Mouse (Mus musculus) bone marrow macrophage, adult 2 months (primary cell): ENCODE results near the gene Aqp3. TPM values are rescaled to one million over a fixed set of nuclear protein-coding genes. Genes with fewer than 3 reads are reported as not detected.

Source experiments
- H3K27ac ChIP-seq: 2 replicates; pipeline ENCODE4 v1.5.1; 2012; ENCODE audit warnings: low read depth, low read length; ENCODE audit not compliant: insufficient read depth
- H3K4me1 ChIP-seq: 2 replicates; pipeline ENCODE4 v1.6.1; 2012; ENCODE audit warnings: low read length; ENCODE audit not compliant: control insufficient read depth, insufficient read depth
- H3K4me3 ChIP-seq: 2 replicates; pipeline ENCODE4 v1.5.1; 2012; ENCODE audit warnings: mild to moderate bottlenecking, low read length, moderate library complexity; ENCODE audit not compliant: insufficient read depth
- CTCF ChIP-seq: IDR thresholded peaks from 2 replicates; pipeline ENCODE4 v1.5.1; 2012; ENCODE audit warnings: low read depth, mild to moderate bottlenecking, low read length, moderate library complexity
- POLR2A ChIP-seq: IDR thresholded peaks from 2 replicates; pipeline ENCODE4 v1.6.1; 2012; ENCODE audit warnings: mild to moderate bottlenecking, low read depth, low read length, borderline replicate concordance
- polyA plus RNA-seq: library from polyadenylated mRNA; stranded (reverse); fragments of >200 nt; gene quantifications from 2 replicates; pipeline ENCODE4 v1.2.4, GENCODE M21; 2012; ENCODE audit not compliant: missing spikeins, insufficient read depth, insufficient read length

Gene Aqp3
- polyA plus RNA-seq, 1 experiment, result not detected

- TF ChIP-seq CTCF (no peak), POLR2A (no peak)
- Histone ChIP-seq H3K27ac (no peak overlapping the region), H3K4me3 (no peak overlapping the region), H3K4me1 (peaks cover 9% of the 10 kb centered on the region)
Observed at GRCm38 (mm10) chr4:41107440-41107839, 9.5 kb upstream of the Aqp3 start.

DNA sequence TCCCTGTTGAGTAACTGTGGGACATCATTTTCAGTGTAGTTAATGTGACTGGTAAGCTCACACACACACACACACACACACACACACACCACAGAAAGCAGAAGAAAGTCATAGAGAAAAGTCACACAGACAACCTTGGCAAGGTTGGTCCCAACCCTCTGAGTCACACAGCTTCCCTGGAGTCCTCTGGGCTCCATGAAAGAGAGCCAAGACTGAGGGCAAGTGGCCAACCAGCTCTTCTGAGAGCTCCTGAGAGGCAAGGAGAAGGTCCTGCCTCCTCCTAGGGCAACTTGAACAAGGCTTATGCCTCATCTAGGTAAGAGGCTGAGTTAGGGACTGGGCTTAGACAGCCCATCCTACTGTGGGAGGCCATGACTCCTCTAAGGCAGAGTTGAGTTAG is 4.9 kb upstream of the Aqp3 start:
- TF ChIP-seq CTCF, result no peak
- TF ChIP-seq POLR2A, result no peak
- Histone ChIP-seq H3K4me1 (no peaks in the 10 kb centered on the region), H3K27ac (no peak overlapping the region), H3K4me3 (no peak overlapping the region)

GRCm38 (mm10) chr4:41100986-41101385 is 3.0 kb upstream of the Aqp3 start:
- Histone ChIP-seq H3K4me3 (no peak overlapping the region), H3K27ac (no peak overlapping the region), H3K4me1 (no peaks in the 10 kb centered on the region)
- TF ChIP-seq POLR2A, result no peak
- TF ChIP-seq CTCF, result no peak

- no peak for TF ChIP-seq CTCF
- TF ChIP-seq POLR2A, result no peak
- H3K4me3 ChIP-seq, result peak overlapping the region; percentile 27
- H3K4me1 ChIP-seq, result no peaks in the 10 kb centered on the region
- H3K27ac ChIP-seq, result no peak overlapping the region
Observed at GRCm38 (mm10) chr4:41098577-41098951, 581 bp upstream of the Aqp3 start.

DNA sequence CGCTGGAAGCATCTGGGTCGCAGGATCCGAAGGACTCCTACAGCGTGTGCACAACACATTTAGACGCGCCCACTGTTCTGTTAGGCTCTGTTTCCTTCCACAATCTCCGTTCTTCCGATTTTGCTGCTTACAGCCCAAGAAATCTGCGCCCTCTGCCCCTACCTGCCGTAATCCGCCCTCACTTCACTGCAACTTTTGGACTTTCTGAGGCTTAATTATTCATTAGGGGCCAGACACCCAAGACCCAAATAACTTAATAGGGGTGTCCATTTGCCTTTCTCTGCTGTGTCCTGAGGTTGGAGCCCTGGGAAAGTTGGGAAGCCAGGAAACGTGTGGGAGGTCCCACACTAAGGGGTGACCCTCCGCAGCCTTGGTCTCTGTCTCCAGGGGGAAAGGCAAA is 602 bp downstream of the Aqp3 start:
- no peak for TF ChIP-seq POLR2A
- TF ChIP-seq CTCF, result no peak
- Histone ChIP-seq H3K4me1 (no peaks in the 10 kb centered on the region), H3K27ac (no peak overlapping the region), H3K4me3 (peak overlapping the region; percentile 4)

- no peaks in the 10 kb centered on the region for H3K4me1 ChIP-seq
- no peak overlapping the region; the same call in 1 of the 2 replicates for H3K4me3 ChIP-seq
- TF ChIP-seq CTCF, result no peak
- no peak for TF ChIP-seq POLR2A
- no peak overlapping the region for H3K27ac ChIP-seq
Observed at GRCm38 (mm10) chr4:41096794-41097193, 1.2 kb downstream of the Aqp3 start.

DNA sequence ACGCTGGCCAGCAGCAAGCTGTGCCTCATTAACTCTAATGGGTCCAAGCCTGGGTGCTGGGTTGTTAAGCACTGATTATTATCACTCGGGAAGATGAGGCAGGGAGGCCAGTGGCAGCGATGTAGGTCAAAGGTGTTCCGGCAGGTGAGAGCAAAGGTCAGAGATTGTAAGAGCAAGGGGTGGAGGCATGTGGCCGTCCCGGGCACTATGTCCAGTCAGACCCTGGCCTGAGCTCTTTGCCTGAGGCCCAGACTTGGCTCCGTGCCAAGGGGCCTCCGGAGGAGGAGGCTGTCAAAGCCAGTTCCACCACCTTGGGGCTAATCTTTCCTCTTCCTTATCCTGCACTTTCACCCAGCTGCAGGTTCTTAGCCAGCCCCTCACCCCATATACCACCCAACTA is 1.8 kb downstream of the Aqp3 start:
- Histone ChIP-seq H3K4me1 (no peaks in the 10 kb centered on the region), H3K4me3 (no peak overlapping the region), H3K27ac (no peak overlapping the region)
- TF ChIP-seq CTCF (no peak), POLR2A (no peak)

DNA sequence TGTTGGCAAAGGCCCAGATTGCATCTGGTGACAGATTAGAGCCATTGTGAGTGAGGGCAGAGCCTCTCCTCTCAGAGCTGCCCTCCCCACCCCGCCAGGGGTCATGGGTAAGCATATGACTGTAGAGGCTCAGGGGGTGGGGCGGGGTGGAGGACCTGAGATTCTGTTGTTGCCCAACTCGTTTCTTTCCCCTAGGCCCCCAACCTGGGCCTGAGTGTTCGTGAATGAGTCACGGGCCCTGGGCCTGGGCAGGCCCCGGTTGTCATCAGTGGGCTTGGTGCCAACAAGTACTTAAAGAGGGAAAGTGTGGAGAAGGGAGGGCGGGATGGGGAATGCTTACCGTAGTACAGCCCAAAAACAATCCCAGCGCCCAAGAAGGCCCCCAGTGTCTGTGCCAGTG is 3.6 kb downstream of the Aqp3 start:
- TF ChIP-seq POLR2A, result no peak
- no peak for TF ChIP-seq CTCF
- no peaks in the 10 kb centered on the region for H3K4me1 ChIP-seq
- no peak overlapping the region for H3K27ac ChIP-seq
- H3K4me3 ChIP-seq, result no peak overlapping the region

DNA sequence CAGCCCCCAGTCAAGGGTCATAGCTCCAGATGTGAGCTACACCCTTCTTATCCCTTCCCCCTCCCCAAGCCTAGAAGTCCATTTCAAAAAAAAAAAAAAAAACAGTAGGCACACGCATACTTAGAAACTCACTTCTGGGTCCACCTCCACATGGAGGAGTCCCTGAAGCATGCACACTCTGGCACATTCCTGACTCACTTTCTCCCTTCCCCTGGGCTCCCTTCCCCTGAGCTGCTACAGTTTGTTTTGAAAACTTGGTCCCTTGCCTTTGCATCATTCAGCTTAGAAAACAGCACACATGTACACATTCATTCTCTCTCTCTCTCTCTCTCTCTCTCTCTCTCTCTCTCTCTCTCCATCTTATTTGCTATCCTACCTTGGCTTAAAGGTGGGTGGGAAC is 5.0 kb downstream of the Aqp3 start:
- Histone ChIP-seq H3K4me1 (no peaks in the 10 kb centered on the region), H3K27ac (no peak overlapping the region), H3K4me3 (no peak overlapping the region)
- no peak for TF ChIP-seq POLR2A
- TF ChIP-seq CTCF, result no peak

DNA sequence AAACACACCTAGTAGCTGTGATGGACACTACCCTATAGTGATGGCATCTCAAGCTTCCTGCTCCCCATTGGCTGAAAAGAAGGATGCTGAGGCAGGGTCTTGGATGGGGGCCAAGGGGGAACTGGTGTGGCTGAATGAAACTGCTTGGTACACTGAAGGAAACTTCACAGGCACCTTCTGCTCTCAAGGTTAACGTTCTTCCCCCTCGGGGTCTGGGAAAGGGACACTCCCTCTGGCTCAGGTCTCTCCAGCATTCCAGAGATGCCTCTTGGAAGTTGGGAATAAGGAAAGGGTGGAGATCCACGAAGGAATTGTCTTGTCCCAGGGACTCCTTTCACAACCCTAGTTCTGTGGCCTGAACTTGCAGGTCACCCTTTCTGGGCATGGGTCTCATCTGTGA is 6.6 kb downstream of the Aqp3 start:
- Histone ChIP-seq H3K4me1 (no peaks in the 10 kb centered on the region), H3K27ac (no peak overlapping the region), H3K4me3 (no peak overlapping the region)
- no peak for TF ChIP-seq POLR2A
- TF ChIP-seq CTCF, result no peak

GRCm38 (mm10) chr4:41089705-41090104 is 8.3 kb downstream of the Aqp3 start:
- Histone ChIP-seq H3K4me1 (no peaks in the 10 kb centered on the region), H3K27ac (no peak overlapping the region), H3K4me3 (no peak overlapping the region)
- no peak for TF ChIP-seq CTCF
- TF ChIP-seq POLR2A, result no peak
